Mouse (Mus musculus) embryonic facial prominence, embryonic 14.5 days (tissue): ENCODE results near the gene Ism1. TPM values are rescaled to one million over a fixed set of nuclear protein-coding genes. Genes with fewer than 3 reads are reported as not detected.

Experiments
- ATAC-seq: fragments of 200-750 bp; cut with Nextera tagmentation; 2 replicates; pipeline ENCODE4 v1.8.0; 2017; ENCODE audit warnings: low read depth, moderate number of reproducible peaks, moderate TSS enrichment
- DNase-seq: peaks from one replicate; pipeline ENCODE4 v3.0.0-alpha.2; 2015; ENCODE audit warnings: low spot score
- H3K27ac ChIP-seq: fragments of 300-500 bp; sonication (generic); replicated peaks from 2 replicates; pipeline ENCODE4 v1.5.1; 2014; ENCODE audit warnings: low read depth, mild to moderate bottlenecking, low read length, moderate library complexity
- H3K27me3 ChIP-seq: fragments of 300-500 bp; sonication (generic); replicated peaks from 2 replicates; pipeline ENCODE4 v1.6.1; 2014; ENCODE audit warnings: low read length; ENCODE audit not compliant: control insufficient read depth, insufficient read depth
- H3K36me3 ChIP-seq: fragments of 300-500 bp; sonication (generic); 2 replicates; pipeline ENCODE4 v1.6.1; 2014; ENCODE audit warnings: low read length, mixed read lengths; ENCODE audit not compliant: control insufficient read depth, insufficient read depth
- H3K4me1 ChIP-seq: fragments of 300-500 bp; sonication (generic); 2 replicates; pipeline ENCODE4 v1.6.1; 2014; ENCODE audit warnings: antibody characterized with exemption, low read length; ENCODE audit not compliant: control insufficient read depth, insufficient read depth
- H3K4me2 ChIP-seq: fragments of 300-500 bp; sonication (generic); 2 replicates; pipeline ENCODE4 v1.6.1; 2014; ENCODE audit warnings: low read depth, mild to moderate bottlenecking, low read length, moderate library complexity, mixed read lengths
- H3K4me3 ChIP-seq: fragments of 300-500 bp; sonication (generic); 2 replicates; pipeline ENCODE4 v1.5.1; 2014; ENCODE audit warnings: low read depth, mild to moderate bottlenecking, low read length
- H3K9ac ChIP-seq: fragments of 300-500 bp; sonication (generic); 2 replicates; pipeline ENCODE4 v1.6.1; 2014; ENCODE audit warnings: low read depth, mild to moderate bottlenecking, low read length, moderate library complexity, mixed read lengths
- H3K9me3 ChIP-seq: fragments of 300-500 bp; sonication (generic); 2 replicates; pipeline ENCODE4 v1.6.1; 2016; ENCODE audit warnings: low read length; ENCODE audit not compliant: control insufficient read depth
- WGBS: fragments of 180-500 bp; shearing (Covaris S2); extraction: QIAGEN DNeasy Blood & Tissue Kit; methylation state at CpG from one replicate; pipeline ENCODE4 v1.1.7; 2014; 5-methylcytosine and 5-hydroxymethylcytosine counted together
- polyA plus RNA-seq: library from polyadenylated mRNA; unstranded; fragments of >200 nt; fragmentation: Nextera tagmentation; extraction: Ambion mirVana; gene quantifications from 2 replicates; pipeline ENCODE4 v1.2.1, GENCODE M21; 2014

Gene Ism1
- polyA plus RNA-seq, 1 experiment from 2014 or later, result 4.8 TPM

GRCm38 (mm10) chr2:139776644-139777043, 98.7 kb downstream of the Ism1 start:
- Histone ChIP-seq H3K9me3 (no peaks in the 10 kb centered on the region), H3K4me2 (no peak overlapping the region), H3K27ac (no peak overlapping the region), H3K27me3 (no peaks in the 10 kb centered on the region), H3K36me3 (no peaks in the 10 kb centered on the region), H3K4me1 (no peaks in the 10 kb centered on the region), H3K4me3 (no peak overlapping the region), H3K9ac (no peak overlapping the region)
- WGBS, result 0% methylated on average over 1 of the region's 1 CpGs
- ATAC-seq (no peak), DNase-seq (no peak)

- Histone ChIP-seq H3K27ac (no peak overlapping the region), H3K4me3 (no peak overlapping the region), H3K4me1 (no peaks in the 10 kb centered on the region), H3K4me2 (no peak overlapping the region), H3K36me3 (no peaks in the 10 kb centered on the region), H3K27me3 (no peaks in the 10 kb centered on the region), H3K9me3 (no peaks in the 10 kb centered on the region), H3K9ac (no peak overlapping the region)
- DNase-seq, result no peak
- ATAC-seq, result no peak
- WGBS, result 31% methylated on average over 3 of the region's 3 CpGs
Measured at GRCm38 (mm10) chr2:139778283-139778682, 100.3 kb downstream of the Ism1 start.

GRCm38 (mm10) chr2:139783318-139783850, 105.4 kb downstream of the Ism1 start:
- Histone ChIP-seq H3K27ac (no peak overlapping the region), H3K4me3 (no peak overlapping the region), H3K9ac (no peak overlapping the region), H3K27me3 (no peaks in the 10 kb centered on the region), H3K4me1 (no peaks in the 10 kb centered on the region), H3K36me3 (no peaks in the 10 kb centered on the region), H3K4me2 (no peak overlapping the region), H3K9me3 (no peaks in the 10 kb centered on the region)
- no peak for DNase-seq
- ATAC-seq, result no peak
- WGBS, result 76% methylated on average over 8 of the region's 8 CpGs

DNA sequence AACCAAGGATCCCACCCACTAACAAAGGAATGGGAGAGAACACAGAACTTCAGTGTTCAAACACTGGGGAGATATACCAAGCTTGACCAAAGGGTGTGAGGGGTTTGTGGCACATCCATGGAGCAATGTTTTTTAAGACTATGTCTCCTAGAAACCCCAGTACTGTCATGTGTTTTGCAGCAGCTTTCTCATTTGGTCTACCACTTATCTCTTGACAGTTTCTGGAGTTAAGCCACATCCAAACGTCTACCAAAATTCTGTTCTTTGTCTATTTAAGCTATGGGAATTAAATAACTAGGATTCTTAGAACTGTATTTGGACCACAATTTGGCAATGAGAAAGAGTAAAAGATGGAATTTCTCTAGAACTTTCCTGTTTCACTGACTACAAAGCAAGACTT, 106.5 kb downstream of the Ism1 start:
- DNase-seq (no peak), ATAC-seq (no peak)
- WGBS, result 44% methylated on average over 1 of the region's 1 CpGs
- no peaks in the 10 kb centered on the region for H3K27me3 ChIP-seq
- H3K9me3 ChIP-seq, result no peaks in the 10 kb centered on the region
- H3K4me3 ChIP-seq, result no peak overlapping the region
- no peak overlapping the region for H3K9ac ChIP-seq
- no peaks in the 10 kb centered on the region for H3K36me3 ChIP-seq
- H3K4me2 ChIP-seq, result no peak overlapping the region
- H3K27ac ChIP-seq, result no peak overlapping the region
- H3K4me1 ChIP-seq, result no peaks in the 10 kb centered on the region

DNA sequence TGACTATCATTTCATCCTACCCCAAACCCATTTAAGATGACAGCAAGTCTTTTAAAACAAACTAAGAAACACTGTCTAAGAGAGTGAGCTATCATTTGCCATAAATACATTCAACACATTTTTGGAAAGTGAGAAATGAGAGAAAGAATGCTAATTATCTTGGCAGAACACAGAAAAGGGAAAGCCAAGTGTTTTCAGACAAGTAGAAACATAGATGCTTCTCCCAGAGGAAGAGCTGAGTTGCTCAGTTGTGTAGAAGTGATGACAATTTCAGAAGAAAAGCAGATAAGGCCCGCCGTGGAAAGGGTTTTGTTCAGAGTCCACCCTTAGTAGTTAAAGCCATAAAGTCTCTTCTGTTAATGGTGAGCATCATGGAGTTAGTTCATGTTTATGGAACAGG, 107.0 kb downstream of the Ism1 start:
- Histone ChIP-seq H3K4me1 (no peaks in the 10 kb centered on the region), H3K36me3 (no peaks in the 10 kb centered on the region), H3K4me3 (no peak overlapping the region), H3K9ac (no peak overlapping the region), H3K9me3 (no peaks in the 10 kb centered on the region), H3K27ac (no peak overlapping the region), H3K27me3 (no peaks in the 10 kb centered on the region), H3K4me2 (no peak overlapping the region)
- no peak for DNase-seq
- ATAC-seq, result no peak
- WGBS, result 72% methylated on average over 2 of the region's 2 CpGs

DNA sequence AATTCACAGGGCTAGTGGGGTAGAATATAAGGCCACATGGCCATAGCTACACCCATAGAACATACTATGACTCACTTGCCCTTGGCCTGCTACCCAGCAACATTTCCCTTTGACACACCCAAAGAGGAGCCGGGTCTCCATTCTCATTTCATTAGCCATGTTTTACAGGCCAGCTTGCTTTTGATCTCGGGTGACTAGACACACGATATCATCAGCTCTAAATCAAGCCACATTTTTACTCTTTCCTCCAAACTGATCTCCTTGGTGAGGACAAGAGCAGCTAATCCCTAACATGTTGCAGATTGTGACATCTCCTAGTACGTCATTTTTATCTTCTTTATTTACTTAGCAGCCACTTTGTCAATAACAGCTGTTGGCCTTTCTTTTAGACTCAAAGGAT, 110.7 kb downstream of the Ism1 start:
- DNase-seq (no peak), ATAC-seq (no peak)
- Histone ChIP-seq H3K4me2 (no peak overlapping the region), H3K27ac (no peak overlapping the region), H3K9me3 (no peaks in the 10 kb centered on the region), H3K27me3 (no peaks in the 10 kb centered on the region), H3K9ac (no peak overlapping the region), H3K4me3 (no peak overlapping the region), H3K4me1 (no peaks in the 10 kb centered on the region), H3K36me3 (no peaks in the 10 kb centered on the region)
- 59% methylated on average over 4 of the region's 4 CpGs for WGBS

- H3K9ac ChIP-seq, result no peak overlapping the region
- no peaks in the 10 kb centered on the region for H3K36me3 ChIP-seq
- H3K4me2 ChIP-seq, result no peak overlapping the region
- H3K9me3 ChIP-seq, result no peaks in the 10 kb centered on the region
- no peaks in the 10 kb centered on the region for H3K27me3 ChIP-seq
- DNase-seq, result no peak
- 69% methylated on average over 9 of the region's 9 CpGs for WGBS
- ATAC-seq, result no peak
- H3K4me3 ChIP-seq, result no peak overlapping the region
- H3K27ac ChIP-seq, result no peak overlapping the region
- no peaks in the 10 kb centered on the region for H3K4me1 ChIP-seq
Measured at GRCm38 (mm10) chr2:139792345-139793120, 114.6 kb downstream of the Ism1 start.

GRCm38 (mm10) chr2:139804041-139804440, 126.1 kb downstream of the Ism1 start:
- H3K9ac ChIP-seq, result no peak overlapping the region
- no peaks in the 10 kb centered on the region for H3K4me1 ChIP-seq
- no peaks in the 10 kb centered on the region for H3K36me3 ChIP-seq
- H3K9me3 ChIP-seq, result no peaks in the 10 kb centered on the region
- H3K4me2 ChIP-seq, result no peak overlapping the region
- WGBS, result 53% methylated on average over 7 of the region's 7 CpGs
- no peak overlapping the region for H3K27ac ChIP-seq
- ATAC-seq (no peak), DNase-seq (peak; percentile 57)
- H3K4me3 ChIP-seq, result no peak overlapping the region
- no peaks in the 10 kb centered on the region for H3K27me3 ChIP-seq

- 75% methylated on average over 6 of the region's 6 CpGs for WGBS
- ATAC-seq, result no peak
Measured at GRCm38 (mm10) chr2:139807887-139808286, 129.9 kb downstream of the Ism1 start.

More at GRCm38 (mm10) chr2:139807887-139808286, 129.9 kb downstream of the Ism1 start:
- Histone ChIP-seq H3K9me3 (no peaks in the 10 kb centered on the region), H3K4me2 (no peak overlapping the region), H3K27ac (no peak overlapping the region), H3K9ac (no peak overlapping the region), H3K4me1 (no peaks in the 10 kb centered on the region), H3K4me3 (no peak overlapping the region), H3K27me3 (no peaks in the 10 kb centered on the region), H3K36me3 (no peaks in the 10 kb centered on the region)
- DNase-seq, result no peak
